Mouse (Mus musculus): Measurements from ENCODE around the gene Vamp2. TPM values are rescaled to one million over a fixed set of nuclear protein-coding genes. Genes with fewer than 3 reads are reported as not detected.

The Vamp2 gene
- polyA plus RNA-seq, 1 experiment, result 54.9 TPM

DNA sequence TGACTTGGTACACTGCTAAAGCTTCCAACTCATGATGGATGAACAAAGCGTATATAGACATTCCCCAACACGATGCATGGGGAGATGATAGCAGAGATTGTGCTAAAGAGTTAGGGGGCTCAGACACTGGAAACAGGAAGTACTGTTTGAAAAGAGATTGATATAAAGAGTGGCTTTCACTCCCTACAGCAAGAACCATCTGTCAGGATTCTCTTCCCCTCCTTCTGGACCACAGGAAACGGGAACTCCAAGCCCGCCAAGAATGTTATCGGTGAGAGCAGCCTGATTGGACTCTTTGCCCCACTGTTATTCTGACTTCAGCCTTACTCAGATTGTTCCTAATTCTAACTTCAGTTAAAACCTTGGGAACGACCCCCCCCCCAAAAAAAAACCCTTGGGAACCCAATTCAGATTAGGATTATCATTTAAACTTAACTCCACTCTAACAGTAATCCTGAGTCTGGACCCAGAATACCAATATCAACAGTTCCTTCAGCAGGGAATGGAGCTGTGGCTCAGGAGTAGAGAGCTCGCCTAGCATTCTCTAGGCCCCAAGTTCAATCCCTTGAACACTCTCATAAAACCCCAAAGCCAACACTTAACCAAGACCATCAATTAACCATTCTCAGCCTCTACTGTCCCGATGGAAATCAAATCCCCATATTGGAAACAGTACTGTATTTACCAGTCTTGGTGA lies 40.3 kb downstream of the Vamp2 start:
- Histone ChIP-seq H3K27ac (replicated peaks; ENCODE audit: low read depth, low read length) (no peak overlapping the region), H3K4me3 (ENCODE audit: insufficient read depth, low read depth, low read length) (no peak overlapping the region)

DNA sequence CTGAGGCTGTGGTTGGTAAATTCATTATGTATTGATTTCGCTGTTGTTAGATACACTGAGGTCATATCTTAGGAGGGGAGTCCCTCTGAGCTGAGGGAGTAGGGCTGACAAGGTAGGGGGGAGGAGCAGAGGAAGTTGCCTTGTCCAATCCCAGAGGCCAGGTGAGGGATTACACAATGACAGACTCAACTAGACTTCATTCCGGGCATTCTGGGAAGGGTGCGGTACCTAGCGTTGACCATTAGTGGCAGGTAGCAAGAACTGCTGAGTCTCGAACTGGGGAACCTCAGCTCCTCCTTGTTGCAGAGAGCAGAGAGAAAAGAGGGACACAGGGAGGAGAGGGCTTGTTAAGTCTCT lies 45.3 kb downstream of the Vamp2 start:
- peaks cover 3% of the 10 kb centered on the region; the same call in 1 of the 2 replicates for H3K4me1 ChIP-seq (ENCODE audit: control insufficient read depth, insufficient read depth, insufficient read length, low read length)
- 0 out of 2 replicates have a peak overlapping the region, but pooled peaks have one; percentile 50 for H3K4me3 ChIP-seq (ENCODE audit: insufficient read depth, low read depth, low read length)
- no peak overlapping the region for H3K27ac ChIP-seq (replicated peaks; ENCODE audit: low read depth, low read length)

More for the DNA sequence above, 40.3 kb downstream of the Vamp2 start:
- H3K4me1 ChIP-seq (ENCODE audit: control insufficient read depth, insufficient read depth, insufficient read length, low read length), result no peaks in the 10 kb centered on the region; the same call in 1 of the 2 replicates

GRCm38 (mm10) chr11:69133923-69134621 lies 45.8 kb downstream of the Vamp2 start:
- H3K4me3 ChIP-seq (ENCODE audit: insufficient read depth, low read depth, low read length), result peak overlapping the region; percentile 50
- H3K4me1 ChIP-seq (ENCODE audit: control insufficient read depth, insufficient read depth, insufficient read length, low read length), result peaks cover 3% of the 10 kb centered on the region; the same call in 1 of the 2 replicates
- no peak overlapping the region for H3K27ac ChIP-seq (replicated peaks; ENCODE audit: low read depth, low read length)

DNA sequence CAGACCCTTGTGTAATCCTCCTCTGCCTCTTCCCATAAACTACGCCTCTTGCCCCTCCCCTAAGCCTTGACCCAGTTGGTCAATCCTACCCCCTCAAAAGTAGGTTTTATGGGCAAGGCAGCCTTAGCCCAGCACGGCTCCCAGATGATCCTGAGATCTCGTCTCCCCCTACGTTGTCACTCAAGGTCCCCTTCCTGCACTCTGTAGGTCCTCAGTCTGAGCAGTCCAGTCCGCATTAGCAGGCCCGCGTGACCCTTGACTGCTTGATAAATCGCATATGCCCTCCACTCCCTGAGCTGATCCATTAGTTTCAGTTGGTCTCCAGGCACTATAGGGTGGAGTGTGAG lies 46.3 kb downstream of the Vamp2 start:
- Histone ChIP-seq H3K27ac (replicated peaks; ENCODE audit: low read depth, low read length) (no peak overlapping the region), H3K4me1 (ENCODE audit: control insufficient read depth, insufficient read depth, insufficient read length, low read length) (peaks cover 3% of the 10 kb centered on the region; the same call in 1 of the 2 replicates), H3K4me3 (ENCODE audit: insufficient read depth, low read depth, low read length) (peak overlapping the region; percentile 50)

DNA sequence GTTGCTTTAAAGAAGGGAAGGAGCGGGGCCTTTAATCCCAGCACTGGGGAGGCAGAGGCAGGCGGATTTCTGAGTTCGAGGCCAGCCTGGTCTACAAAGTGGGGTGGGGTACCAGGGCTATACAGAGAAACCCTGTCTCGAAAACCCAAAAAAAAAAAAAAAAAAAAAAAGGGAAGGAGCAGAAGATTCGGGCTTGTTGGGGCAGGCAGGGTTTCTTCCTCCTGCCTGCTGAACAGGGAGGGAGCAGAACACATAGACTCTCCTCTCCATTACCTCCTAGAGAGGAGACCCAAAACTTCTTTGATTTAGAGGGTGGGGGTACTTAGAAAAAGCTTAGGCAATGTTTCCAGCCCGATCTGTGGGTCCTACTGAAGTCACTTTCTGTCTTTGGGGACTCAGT lies 47.1 kb downstream of the Vamp2 start:
- no peak overlapping the region for H3K27ac ChIP-seq (replicated peaks; ENCODE audit: low read depth, low read length)
- peaks cover 3% of the 10 kb centered on the region; the same call in 1 of the 2 replicates for H3K4me1 ChIP-seq (ENCODE audit: control insufficient read depth, insufficient read depth, insufficient read length, low read length)
- H3K4me3 ChIP-seq (ENCODE audit: insufficient read depth, low read depth, low read length), result no peak overlapping the region

Other genes with a start within 250 kb of the Vamp2 start
- 48.4 and 48.9 TPM in 2 replicates for gene Ndel1, start 216.6 kb upstream of the Vamp2 start, polyA plus RNA-seq (2012; ENCODE audit: insufficient read depth, insufficient read length, missing spikeins)
- not detected in 2 replicates for gene Rnf222, start 199.9 kb upstream of the Vamp2 start, polyA plus RNA-seq (2012; ENCODE audit: insufficient read depth, insufficient read length, missing spikeins)
- gene Rpl26, start 186.9 kb upstream of the Vamp2 start, polyA plus RNA-seq (2012; ENCODE audit: insufficient read depth, insufficient read length, missing spikeins), result 1,653 and 1,681 TPM in 2 replicates
- not detected in 2 replicates for gene Odf4, start 161.4 kb upstream of the Vamp2 start, polyA plus RNA-seq (2012; ENCODE audit: insufficient read depth, insufficient read length, missing spikeins)
- 7.1 and 19.0 TPM in 2 replicates for gene Arhgef15, start 131.0 kb upstream of the Vamp2 start, polyA plus RNA-seq (2012; ENCODE audit: insufficient read depth, insufficient read length, missing spikeins)
- 170 and 220 TPM in 2 replicates for gene Slc25a35, start 120.4 kb upstream of the Vamp2 start, polyA plus RNA-seq (2012; ENCODE audit: insufficient read depth, insufficient read length, missing spikeins)
- 9.0 and 12.7 TPM in 2 replicates for gene Rangrf, start 113.3 kb upstream of the Vamp2 start, polyA plus RNA-seq (2012; ENCODE audit: insufficient read depth, insufficient read length, missing spikeins)
- gene Pfas, start 80.0 kb upstream of the Vamp2 start, polyA plus RNA-seq (2012; ENCODE audit: insufficient read depth, insufficient read length, missing spikeins), result 7.8 and 11.1 TPM in 2 replicates
- 6.2 and 11.8 TPM in 2 replicates for gene Ctc1, start 72.6 kb upstream of the Vamp2 start, polyA plus RNA-seq (2012; ENCODE audit: insufficient read depth, insufficient read length, missing spikeins)
- gene Aurkb, start 42.8 kb upstream of the Vamp2 start, polyA plus RNA-seq (2012; ENCODE audit: insufficient read depth, insufficient read length, missing spikeins), result 0.79 TPM in 1 of 2 replicates, not detected in the other
- gene Borcs6, start 28.8 kb upstream of the Vamp2 start, polyA plus RNA-seq (2012; ENCODE audit: insufficient read depth, insufficient read length, missing spikeins), result 8.1 and 8.3 TPM in 2 replicates
- gene Tmem107, start 17.7 kb upstream of the Vamp2 start, polyA plus RNA-seq (2012; ENCODE audit: insufficient read depth, insufficient read length, missing spikeins), result 2.5 and 4.6 TPM in 2 replicates
- 7.9 and 15.6 TPM in 2 replicates for gene Per1, start 6.7 kb downstream of the Vamp2 start, polyA plus RNA-seq (2012; ENCODE audit: insufficient read depth, insufficient read length, missing spikeins)
- gene Hes7, start 31.9 kb downstream of the Vamp2 start, polyA plus RNA-seq (2012; ENCODE audit: insufficient read depth, insufficient read length, missing spikeins), result not detected in 2 replicates
- 0.87 TPM in 1 of 2 replicates, not detected in the other for gene 9130213A22Rik, start 34.1 kb downstream of the Vamp2 start, polyA plus RNA-seq (2012; ENCODE audit: insufficient read depth, insufficient read length, missing spikeins)
- gene Aloxe3, start 37.4 kb downstream of the Vamp2 start, polyA plus RNA-seq (2012; ENCODE audit: insufficient read depth, insufficient read length, missing spikeins), result not detected in 2 replicates
- not detected in 2 replicates for gene Alox12b, start 68.5 kb downstream of the Vamp2 start, polyA plus RNA-seq (2012; ENCODE audit: insufficient read depth, insufficient read length, missing spikeins)
- gene Alox8, start 109.4 kb downstream of the Vamp2 start, polyA plus RNA-seq (2012; ENCODE audit: insufficient read depth, insufficient read length, missing spikeins), result not detected in 2 replicates
- gene Gucy2e, start 148.5 kb downstream of the Vamp2 start, polyA plus RNA-seq (2012; ENCODE audit: insufficient read depth, insufficient read length, missing spikeins), result not detected in 2 replicates
- gene Cntrob, start 235.3 kb downstream of the Vamp2 start, polyA plus RNA-seq (2012; ENCODE audit: insufficient read depth, insufficient read length, missing spikeins), result 4.5 and 5.6 TPM in 2 replicates
- 93.3 and 94.0 TPM in 2 replicates for gene Trappc1, start 235.5 kb downstream of the Vamp2 start, polyA plus RNA-seq (2012; ENCODE audit: insufficient read depth, insufficient read length, missing spikeins)
- 1.2 and 1.6 TPM in 2 replicates for gene Kcnab3, start 237.8 kb downstream of the Vamp2 start, polyA plus RNA-seq (2012; ENCODE audit: insufficient read depth, insufficient read length, missing spikeins)

All from brown adipose tissue, adult 24 weeks (tissue).